Mouse (Mus musculus) limb, embryonic 12.5 days (tissue): ENCODE data around the gene Zfp740. TPM values are rescaled to one million over a fixed set of nuclear protein-coding genes. Genes with fewer than 3 reads are reported as not detected.

Experiments used
- polyA plus RNA-seq: library from polyadenylated mRNA; unstranded; fragments of >200 nt; fragmentation: Nextera tagmentation; extraction: Ambion mirVana; gene quantifications from 2 replicates; pipeline ENCODE4 v1.2.1, GENCODE M21; 2016

Zfp740 gene
- polyA plus RNA-seq, 1 experiment from 2014 or later: 108 TPM

Other genes with a start within 250 kb of the Zfp740 start
- gene Krt78, start 249.0 kb upstream of the Zfp740 start, polyA plus RNA-seq: not detected in 2 replicates
- 10.3 and 11.3 TPM in 2 replicates for gene Krt8, start 198.8 kb upstream of the Zfp740 start, polyA plus RNA-seq
- gene Krt18, start 175.1 kb upstream of the Zfp740 start, polyA plus RNA-seq: 21.2 and 21.5 TPM in 2 replicates
- 121 and 124 TPM in 2 replicates for gene Eif4b, start 129.5 kb upstream of the Zfp740 start, polyA plus RNA-seq
- gene Tns2, start 102.8 kb upstream of the Zfp740 start, polyA plus RNA-seq: 16.6 and 22.6 TPM in 2 replicates
- 12.9 and 16.8 TPM in 2 replicates for gene Spryd3, start 67.0 kb upstream of the Zfp740 start, polyA plus RNA-seq
- 0.96 and 1.2 TPM in 2 replicates for gene Igfbp6, start 58.9 kb upstream of the Zfp740 start, polyA plus RNA-seq
- 0.15 TPM in 1 of 2 replicates, not detected in the other for gene Soat2, start 52.7 kb upstream of the Zfp740 start, polyA plus RNA-seq
- 70.6 and 72.9 TPM in 2 replicates for gene Csad, start 1.5 kb downstream of the Zfp740 start, polyA plus RNA-seq
- 2.9 and 3.3 TPM in 2 replicates for gene Itgb7, start 28.7 kb downstream of the Zfp740 start, polyA plus RNA-seq
- gene Rarg, start 54.3 kb downstream of the Zfp740 start, polyA plus RNA-seq: 137 TPM in 2 replicates
- 1.3 and 1.4 TPM in 2 replicates for gene Gm9918, start 67.3 kb downstream of the Zfp740 start, polyA plus RNA-seq
- 56.1 and 58.8 TPM in 2 replicates for gene Mfsd5, start 76.2 kb downstream of the Zfp740 start, polyA plus RNA-seq
- gene Espl1, start 93.0 kb downstream of the Zfp740 start, polyA plus RNA-seq: 42.7 and 49.3 TPM in 2 replicates
- gene Pfdn5, start 122.9 kb downstream of the Zfp740 start, polyA plus RNA-seq: 431 and 445 TPM in 2 replicates
- gene Myg1, start 128.5 kb downstream of the Zfp740 start, polyA plus RNA-seq: 117 and 120 TPM in 2 replicates
- 95.6 and 99.6 TPM in 2 replicates for gene Aaas, start 147.5 kb downstream of the Zfp740 start, polyA plus RNA-seq
- gene Sp7, start 163.9 kb downstream of the Zfp740 start, polyA plus RNA-seq: 3.1 and 4.3 TPM in 2 replicates
- gene Sp1, start 202.9 kb downstream of the Zfp740 start, polyA plus RNA-seq: 11.1 and 12.1 TPM in 2 replicates
- 0.48 TPM in 1 of 2 replicates, not detected in the other for gene Amhr2, start 242.1 kb downstream of the Zfp740 start, polyA plus RNA-seq